Mouse (Mus musculus) brain, embryonic 18.5 days (tissue): ENCODE data around the gene Gng3.
"Not testable (repeated sequence)": the region's sequence is repeated elsewhere in the genome, so short reads cannot be mapped to it uniquely, and the experiment has no call there.

Experiments
- DNase-seq: peaks from one replicate; pipeline ENCODE4 v3.0.0-alpha.2; 2012; ENCODE audit warnings: low read depth, low spot score

Gng3 gene

DNA sequence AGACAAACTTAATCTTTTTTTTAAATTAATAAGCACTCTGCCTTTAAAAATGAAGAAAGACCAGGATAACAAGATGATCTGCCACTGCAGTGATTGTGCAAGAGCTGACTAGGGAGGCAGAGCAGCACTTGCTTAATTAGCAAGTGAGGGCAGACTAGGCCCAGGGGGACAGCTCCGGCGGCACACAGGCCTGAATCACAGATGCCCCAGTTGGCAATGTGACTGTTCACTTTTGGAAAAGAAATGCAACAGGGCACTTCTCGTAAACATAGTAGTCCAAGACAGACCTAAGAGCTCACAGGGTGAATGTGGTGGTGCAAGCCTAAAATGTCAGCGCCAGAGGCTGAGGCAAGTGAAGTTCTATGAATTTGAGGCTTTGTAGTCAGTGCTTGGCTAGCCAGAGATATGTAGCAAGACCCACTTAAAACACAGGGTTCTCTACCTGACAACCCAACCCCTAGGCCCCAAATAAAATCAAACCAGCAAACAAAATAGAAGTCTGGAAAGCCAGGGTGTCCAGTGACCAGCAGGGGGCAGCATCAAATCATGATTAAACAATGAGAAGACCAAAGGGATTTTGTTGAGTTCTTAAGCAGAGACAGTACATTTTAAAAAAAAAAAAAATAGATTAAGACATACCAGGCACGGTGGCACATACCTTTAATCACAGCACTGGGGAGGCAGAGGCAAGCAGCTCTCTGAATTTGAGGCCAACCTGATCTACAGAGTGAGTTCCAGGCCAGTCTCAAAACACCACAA is 5.6 kb upstream of the Gng3 start:
- no peak for DNase-seq

DNA sequence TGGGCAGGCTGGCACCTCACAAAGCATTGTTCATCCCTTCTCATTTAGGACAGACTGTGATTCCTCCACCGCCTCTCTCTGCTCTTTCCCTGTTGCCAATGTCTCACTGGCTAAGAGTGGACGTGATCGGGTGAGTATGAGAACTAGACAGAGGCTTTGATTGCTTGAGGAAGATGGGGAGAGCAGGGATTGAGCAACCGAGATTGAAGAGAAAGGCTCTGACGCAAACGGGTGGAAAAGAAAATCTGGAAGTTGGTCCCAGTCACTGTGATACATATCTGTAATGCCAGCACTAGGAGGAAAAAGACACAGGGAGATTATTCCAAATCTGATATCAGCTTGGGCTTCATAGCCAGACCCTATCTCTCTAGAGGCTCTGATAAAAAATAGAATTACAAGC is 4.0 kb upstream of the Gng3 start:
- DNase-seq: no peak

GRCm38 (mm10) chr19:8841012-8841411 is 2.0 kb upstream of the Gng3 start:
- DNase-seq: no peak

- no peak for DNase-seq
These were observed 1.2 kb upstream of the Gng3 start for GRCm38 (mm10) chr19:8839908-8840791.

DNA sequence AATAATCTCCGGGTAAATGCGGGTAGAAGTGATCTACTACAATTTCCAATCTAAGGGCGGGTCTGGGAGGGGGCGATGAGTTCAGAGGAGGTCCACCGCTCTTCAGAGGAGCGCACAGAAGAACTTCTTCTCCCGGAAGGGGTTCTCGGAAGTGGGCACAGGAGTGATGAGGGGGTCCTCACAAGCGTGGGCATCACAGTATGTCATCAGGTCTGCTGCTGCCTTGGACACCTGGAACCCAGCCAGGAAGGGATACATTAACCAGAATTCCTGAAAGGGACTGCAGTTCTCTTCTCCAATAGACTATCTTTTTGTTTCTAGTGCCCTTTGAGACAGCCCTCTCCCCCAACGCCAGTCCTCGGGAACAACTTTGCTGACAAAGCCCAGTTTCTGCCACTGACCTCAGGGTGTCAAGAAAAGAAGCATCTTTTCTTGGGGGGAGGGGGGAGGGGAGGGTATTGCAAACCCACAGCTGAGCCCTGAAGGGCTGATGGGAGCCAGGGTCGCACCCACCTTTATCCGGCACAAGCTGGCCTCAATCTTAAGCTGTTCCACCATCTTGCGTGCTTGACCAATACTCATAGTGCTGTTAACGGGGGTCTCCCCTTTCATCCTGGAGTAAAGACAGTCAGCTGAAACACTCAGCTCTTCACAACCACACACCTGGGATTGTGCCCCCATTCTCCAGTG is 808 bp downstream of the Gng3 start:
- DNase-seq: no peak

- peak; percentile 77 for DNase-seq
These were observed 1.7 kb downstream of the Gng3 start, which contains the start of gene Bscl2 for GRCm38 (mm10) chr19:8837251-8837791. Gene Bscl2 (plus strand): TSS chr19:8837467.

- not testable (repeated sequence) for DNase-seq
These were observed 2.7 kb downstream of the Gng3 start for GRCm38 (mm10) chr19:8836327-8836726.

DNA sequence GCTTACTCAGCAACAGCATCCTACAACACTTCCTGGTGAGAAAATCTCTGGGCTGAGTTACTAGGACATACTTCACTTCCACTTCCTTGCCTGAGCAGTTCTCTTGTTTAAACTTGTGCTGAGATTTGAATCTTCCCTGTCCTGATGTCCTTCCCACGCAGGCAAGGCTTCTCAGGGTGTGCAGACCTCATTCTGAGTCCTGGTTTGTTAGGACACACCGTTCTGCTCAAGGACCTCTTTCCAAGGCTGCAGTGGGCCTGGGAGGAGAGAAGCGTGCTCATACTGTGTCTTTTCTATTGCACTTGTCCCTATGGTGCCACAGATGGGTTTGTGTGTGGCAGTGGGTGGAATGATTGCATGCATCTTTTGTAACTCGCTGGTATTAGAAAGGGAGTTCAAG is 6.0 kb downstream of the Gng3 start:
- no peak for DNase-seq

DNA sequence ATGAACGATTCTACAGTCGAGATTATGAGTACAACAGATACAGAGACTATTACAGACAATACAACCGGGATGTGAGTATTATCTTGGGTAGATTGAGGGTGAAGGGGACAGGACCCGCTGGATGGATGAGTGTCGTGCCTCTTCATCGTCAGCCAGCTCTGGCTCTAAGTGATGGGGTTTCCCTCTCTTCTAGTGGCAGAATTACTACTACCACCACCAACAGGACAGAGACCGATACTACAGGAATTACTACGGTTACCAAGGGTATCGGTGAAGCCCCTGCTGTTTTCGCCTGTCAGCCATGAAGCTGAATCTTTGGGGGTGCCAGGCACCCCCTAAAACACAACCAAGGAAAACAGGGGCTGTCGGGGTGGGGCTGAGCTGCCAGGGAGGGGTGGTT is 7.7 kb downstream of the Gng3 start:
- DNase-seq: no peak

- DNase-seq: no peak
These were observed 8.3 kb downstream of the Gng3 start for GRCm38 (mm10) chr19:8830664-8831063.

GRCm38 (mm10) chr19:8829660-8830059 is 9.3 kb downstream of the Gng3 start, which contains the start of gene AC129217.1:
Gene AC129217.1 (plus strand): TSS chr19:8829773.
- DNase-seq: no peak

- DNase-seq: no peak
These were observed 16.3 kb downstream of the Gng3 start for GRCm38 (mm10) chr19:8822696-8823095.

DNA sequence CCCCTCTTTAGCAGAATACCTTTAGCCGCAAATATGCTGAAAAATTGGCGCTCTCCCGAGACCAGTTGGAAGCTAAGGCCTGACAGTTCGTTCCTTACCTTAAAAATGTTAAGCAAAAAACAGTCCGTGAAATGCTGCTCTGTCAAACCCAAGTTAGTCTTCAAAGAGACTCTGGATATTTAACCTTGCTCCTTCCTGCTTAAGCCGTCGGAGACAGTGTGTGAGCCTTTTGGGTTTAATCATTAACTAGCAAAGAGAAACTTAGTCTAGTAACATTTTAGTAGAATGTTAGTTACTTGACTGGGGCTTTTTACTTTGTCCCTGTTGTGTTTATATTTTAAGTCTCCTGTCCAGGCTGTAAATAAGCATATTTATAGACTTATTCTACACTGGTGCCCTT is 17.8 kb downstream of the Gng3 start:
- DNase-seq: no peak

DNA sequence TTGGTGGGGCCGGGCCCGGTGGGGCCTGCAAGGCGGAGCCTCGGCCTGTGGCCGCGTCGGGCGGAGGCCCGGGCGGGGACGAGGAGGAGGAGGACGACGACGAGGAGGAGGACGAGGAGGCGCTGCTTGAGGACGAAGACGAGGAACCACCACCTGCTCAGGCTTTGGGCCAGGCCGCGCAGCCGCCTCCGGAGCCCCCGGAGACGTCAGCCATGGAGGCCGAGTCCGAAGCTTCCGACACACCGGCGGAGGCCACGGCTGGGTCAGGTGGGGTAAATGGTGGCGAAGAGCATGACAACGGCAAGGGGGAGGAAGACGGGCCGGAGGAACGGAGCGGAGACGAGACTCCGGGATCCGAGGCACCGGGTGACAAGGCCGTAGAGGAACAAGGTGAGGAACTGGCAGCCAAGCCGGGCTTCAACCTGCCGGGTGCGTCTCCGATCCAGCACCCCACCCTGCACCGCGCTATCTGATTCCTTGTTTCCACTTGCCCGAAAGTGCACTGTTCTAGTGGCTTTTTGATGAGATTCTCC is 18.5 kb downstream of the Gng3 start:
- DNase-seq: no peak

DNA sequence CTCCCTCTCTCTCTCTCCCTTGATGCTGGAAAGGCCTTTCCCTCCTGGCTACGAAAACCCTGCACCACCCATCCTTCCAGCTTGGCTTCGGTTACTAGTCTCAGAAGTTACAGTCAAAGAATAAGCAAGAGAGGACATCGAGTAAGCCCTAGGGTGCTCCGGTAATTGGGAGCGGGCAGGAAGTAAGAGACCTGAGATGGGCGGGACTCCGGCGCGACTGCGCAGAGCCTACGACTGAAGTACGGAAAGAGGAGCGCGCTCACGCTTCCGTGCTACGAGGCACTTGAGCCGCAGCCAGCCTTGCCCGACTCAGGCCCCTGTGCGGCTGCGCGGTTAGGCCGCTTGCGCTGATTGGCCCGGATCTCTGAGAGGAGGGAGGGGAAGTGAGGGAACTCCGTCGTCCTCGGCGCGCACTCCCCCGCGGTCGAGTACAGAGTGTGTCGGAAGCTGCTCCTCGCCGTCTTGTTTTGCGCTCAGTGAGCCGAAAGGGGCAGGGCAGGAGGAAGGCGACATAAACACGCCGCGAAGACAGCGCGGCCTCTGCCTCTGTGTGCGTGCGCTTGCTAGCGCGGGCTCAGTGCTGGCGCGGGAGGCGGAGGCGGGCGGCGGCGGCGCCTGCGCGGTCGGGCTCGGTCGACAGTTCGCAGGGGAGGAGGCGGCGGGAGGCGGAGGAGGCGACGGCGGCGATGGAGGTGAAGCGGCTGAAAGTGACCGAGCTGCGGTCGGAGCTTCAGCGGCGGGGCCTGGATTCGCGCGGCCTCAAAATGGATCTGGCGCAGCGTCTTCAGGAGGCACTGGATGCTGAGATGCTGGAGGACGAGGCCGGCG is 19.2 kb downstream of the Gng3 start, which contains the start of gene Hnrnpul2:
Gene Hnrnpul2, plus strand, starts transcription at position 415 of the 828 bp plus-strand sequence.
- DNase-seq: peak; percentile 98

DNA sequence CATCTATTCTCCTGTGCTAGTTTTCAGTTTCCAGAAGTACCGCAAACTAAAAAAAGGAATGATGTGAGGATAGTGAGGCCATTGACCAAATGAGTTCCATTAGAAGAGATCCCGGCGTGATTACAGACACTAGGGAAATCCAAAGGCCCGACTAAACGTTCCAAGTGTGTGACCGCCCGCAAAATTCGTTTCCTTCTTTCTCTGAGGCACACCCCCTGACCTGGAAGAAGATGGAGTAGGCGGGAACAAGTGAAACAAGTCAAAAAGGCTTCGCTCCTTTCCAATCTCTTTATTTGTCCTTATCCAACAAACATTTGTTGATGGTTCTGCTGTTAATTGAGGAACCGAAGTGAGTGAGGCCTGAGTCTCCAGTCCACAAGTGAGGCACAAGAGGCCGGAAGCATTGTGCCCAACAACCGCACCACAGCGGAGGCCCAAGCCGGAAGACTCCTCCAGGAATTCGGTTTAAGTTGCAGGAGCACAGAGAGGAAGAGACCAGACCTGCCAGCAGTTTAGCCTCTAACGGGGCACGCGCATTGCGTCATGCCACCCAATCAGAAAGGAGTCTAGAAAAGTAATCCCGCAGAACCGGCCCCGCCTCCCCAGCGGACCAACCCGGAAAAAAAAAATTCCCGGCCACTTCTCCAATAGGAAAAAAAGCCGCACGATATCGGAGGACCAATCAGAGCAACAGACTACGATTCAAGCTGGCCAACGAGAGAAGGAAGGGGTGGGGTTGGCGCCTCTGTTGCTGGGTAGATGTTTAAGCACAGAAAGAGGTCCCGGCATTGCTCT is 20.0 kb downstream of the Gng3 start, which contains the start of gene Ttc9c:
Gene Ttc9c, minus strand, starts transcription at position 533 of the 795 bp plus-strand sequence.
- peak; percentile 99 for DNase-seq

DNA sequence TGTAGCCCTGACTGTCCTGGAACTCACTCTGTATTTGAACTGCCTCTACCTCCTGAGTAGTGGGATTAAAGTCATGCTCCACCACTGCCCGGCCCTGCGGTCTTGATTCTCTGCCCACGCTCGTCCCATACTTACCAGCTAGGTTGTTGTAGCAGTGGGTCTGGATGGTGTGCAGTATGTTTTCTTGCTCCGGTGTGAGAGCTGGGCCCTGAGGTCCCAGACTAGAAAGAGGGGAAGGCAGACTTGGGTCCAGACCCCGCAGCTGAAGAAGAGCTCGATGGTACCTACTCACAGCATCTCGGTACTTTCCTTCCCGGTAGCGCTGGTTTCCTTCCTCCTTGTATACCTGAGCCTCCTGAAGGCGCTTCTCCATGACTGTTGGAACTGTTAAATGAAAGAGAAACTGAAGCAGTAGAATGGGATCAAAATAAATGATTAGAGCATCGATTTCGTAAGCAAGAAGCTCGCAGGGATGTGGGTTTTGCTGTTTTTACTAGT is 20.6 kb downstream of the Gng3 start:
- DNase-seq: no peak

DNA sequence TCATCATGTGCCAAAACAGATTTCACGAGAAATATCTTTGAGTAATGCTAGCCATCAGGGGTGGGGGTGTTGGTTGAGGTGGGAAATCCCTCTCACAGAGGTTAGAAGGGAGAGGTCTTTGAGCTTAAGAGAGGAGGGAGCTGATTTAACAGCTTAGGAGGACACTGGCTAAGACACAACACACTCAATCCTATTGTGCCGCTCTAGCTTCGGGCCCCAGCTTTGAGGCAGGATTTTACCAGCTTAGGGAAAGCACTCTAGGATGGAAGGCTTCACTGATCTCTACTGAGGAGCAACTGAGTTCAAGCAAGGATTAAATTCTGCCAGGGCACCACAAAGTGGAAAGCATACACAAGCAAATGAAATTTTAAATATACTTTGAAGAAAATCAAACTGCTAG is 22.0 kb downstream of the Gng3 start:
- DNase-seq: no peak

- DNase-seq: no peak
These were observed 23.2 kb downstream of the Gng3 start for GRCm38 (mm10) chr19:8815812-8816211.
